Mouse (Mus musculus) T-helper 2 cell (primary cell): ENCODE data around the gene Nop2.

Experiments used
- in situ Hi-C: fragments of 300-600 bp; cut with MboI, MseI; formaldehyde crosslinking; loops from one replicate; pipeline ENCODE4 v1.15.1; 2025; ENCODE audit warnings: high pct_unique_total_duplicates

The Nop2 gene

DNA sequence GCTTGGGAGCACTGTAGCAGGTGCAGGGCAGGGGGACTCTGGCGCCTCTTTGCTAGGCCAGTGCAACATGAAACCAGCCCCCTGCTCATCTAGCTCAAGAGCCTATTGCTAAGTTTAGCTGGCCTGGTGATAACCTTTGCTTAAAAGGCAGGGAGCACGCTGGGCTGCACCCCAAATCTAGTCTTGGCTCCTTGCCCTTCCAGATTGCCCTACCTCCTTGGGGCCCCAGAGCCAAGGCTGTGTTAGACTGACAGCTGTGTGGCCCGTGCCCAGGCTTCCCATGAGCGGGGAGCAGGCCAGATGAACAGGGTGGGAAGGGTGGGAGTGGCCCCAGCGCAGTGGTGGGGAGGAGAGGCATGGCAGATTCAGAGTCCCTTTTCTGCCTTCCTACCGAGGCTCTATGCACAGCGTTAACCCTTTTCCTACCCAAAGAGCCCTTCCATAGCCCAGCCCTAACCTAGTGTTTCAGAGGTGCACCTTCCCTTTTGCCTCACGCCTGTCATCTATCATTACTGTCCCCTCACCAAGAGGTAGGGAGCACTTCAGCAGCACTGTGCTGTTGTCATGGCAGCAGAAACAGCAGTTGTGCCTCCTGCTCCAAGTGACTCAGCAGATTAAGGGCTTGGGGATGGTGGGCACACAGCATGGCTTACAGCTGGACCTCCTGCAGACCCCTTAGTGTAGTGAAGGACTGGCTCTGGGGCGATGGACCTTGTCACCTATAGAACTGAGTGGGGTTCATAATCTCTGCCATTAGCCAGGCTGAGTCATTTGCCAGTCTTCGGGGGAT is 35.3 kb downstream of the Nop2 start:
- in situ Hi-C loops: no loop called here

DNA sequence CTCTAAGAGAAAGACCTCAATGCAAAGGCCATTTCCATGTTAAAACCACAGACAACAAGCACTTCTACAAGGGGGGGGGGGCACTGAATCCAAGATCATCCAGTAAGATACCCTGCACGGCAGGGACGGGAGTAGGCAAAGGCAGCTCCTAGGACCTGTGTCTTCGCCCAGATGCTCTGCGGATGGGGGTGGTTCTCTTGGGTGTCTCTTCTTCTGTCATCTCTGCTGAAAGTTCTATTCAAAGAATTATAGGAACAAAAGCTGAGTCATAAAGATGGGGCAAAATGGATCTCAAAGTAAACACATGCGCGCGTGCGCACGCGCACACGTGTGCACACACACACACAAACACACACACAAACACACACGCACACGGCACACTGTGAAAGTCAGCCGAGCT is 36.4 kb downstream of the Nop2 start:
- in situ Hi-C loops: no loop called here

DNA sequence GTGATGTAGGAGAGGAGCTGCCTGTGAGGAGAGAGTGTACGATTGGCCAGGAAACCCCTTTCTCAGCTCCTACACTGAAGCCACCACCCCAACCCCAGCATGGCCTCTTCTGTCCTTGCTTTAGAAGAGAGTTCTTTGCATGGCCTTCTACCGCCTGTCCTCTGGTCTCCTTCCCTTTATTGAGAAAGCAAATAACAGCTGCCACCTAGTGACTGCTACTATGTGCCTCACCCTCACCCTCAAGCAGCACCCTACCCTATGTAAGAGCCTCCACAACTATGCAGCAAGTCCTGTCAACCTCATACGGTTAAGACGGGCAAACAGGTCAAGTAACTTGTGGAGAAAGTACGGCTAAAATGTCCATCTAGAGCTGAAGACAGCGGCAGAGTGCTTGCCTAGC is 38.5 kb downstream of the Nop2 start:
- in situ Hi-C loops: loop anchor here (5.0 kb wide), 1 partner anchor 48 kb away; no protein-coding TSS in a partner anchor

DNA sequence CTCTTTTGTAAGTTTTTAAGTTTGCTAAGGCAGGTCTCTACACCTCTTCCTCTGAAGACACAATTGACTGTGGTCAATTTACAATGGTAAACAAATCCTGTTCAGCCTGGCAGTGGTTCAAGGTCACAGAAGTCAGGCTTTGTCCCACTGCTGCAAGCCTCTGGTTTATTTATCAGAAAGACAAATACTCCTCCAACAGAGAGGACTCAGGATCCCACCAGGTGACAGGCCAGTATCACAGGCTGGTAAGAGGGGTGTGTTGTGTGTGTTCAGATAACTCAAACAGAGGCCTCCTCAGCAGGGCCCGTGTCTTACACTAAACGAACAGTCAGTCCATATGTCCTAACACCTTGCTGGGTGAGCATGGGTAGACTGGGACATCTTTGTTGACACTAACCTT is 40.8 kb downstream of the Nop2 start:
- in situ Hi-C loops: loop anchor here (5.0 kb wide), 1 partner anchor 50 kb away; no protein-coding TSS in a partner anchor

DNA sequence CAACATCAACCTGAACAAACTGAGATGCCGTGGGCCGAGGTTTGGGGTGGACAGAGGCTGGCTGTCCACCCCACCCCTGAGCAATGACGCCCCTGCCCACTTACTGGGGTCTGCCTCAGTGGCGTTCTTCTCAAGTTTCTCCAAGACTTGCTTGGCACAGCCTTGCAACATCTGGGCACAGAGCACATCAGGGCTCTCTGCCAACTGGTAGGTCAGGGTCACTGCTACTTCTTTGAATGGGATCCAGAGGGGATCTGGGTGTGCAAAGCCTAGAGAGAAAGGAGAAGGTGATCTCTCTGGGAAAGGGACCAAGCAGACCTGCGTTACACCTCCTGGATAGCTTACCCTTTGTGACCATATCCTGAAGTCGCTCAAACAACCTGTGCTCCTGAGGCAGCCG is 41.5 kb downstream of the Nop2 start:
- in situ Hi-C loops: loop anchor here (5.0 kb wide), 1 partner anchor 51 kb away; no protein-coding TSS in a partner anchor

DNA sequence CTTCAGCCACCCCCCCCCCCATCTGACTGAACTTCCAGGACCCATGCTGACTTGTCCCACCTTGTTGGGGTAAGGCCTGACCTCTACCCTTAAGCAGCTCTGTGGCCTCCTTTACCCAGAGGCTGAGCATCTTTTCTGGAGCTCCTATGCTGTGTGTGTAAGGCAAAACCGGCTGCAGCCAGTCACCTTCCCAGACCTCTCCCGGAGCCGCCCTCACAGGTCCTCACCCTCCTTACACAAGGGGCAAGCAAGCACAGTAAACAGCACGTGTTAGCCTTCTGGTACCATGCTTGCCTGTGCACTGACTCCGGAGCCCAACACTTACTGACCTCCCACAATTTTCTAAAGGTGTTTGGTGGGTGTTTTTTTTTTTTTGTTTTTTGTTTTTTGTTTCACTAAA is 43.8 kb downstream of the Nop2 start:
- in situ Hi-C loops: no loop called here

DNA sequence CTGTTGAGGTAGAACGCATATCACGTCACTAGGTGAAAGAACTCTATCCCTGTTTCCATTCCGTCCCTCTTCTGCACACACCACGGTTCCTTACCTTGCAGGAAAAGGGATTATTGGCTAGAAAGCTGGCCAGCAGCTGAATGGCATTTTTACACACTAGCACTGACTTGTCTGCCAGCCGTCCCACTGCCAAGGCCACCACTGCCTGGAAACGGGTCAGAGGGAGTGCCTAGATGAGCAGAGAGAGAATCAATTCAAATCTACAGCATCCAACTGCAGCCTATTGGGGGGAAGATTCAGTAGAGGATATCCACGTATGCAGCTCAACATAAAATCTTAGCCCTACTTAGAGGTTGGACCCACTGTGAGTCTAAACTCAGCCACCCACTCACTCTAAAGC is 47.9 kb downstream of the Nop2 start:
- in situ Hi-C loops: no loop called here

DNA sequence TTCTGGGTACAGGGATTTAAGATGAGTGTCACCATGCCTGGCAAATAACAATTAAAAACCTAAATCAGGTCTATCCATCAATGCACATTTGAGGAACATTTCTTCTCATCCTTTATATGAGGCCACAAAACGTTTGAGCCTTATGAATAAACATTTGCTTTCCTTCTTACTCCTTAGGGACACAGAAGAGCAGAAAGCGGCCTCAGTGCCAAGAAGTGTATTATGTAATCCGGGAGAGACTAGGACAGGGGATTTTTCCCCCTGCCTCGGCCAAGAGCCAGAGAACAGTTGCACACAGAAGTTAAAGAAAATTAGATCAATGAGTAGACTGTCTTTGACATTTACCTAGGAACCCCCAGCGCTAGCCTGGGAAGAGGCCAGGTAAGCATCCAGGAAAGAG is 50.4 kb downstream of the Nop2 start:
- in situ Hi-C loops: no loop called here

DNA sequence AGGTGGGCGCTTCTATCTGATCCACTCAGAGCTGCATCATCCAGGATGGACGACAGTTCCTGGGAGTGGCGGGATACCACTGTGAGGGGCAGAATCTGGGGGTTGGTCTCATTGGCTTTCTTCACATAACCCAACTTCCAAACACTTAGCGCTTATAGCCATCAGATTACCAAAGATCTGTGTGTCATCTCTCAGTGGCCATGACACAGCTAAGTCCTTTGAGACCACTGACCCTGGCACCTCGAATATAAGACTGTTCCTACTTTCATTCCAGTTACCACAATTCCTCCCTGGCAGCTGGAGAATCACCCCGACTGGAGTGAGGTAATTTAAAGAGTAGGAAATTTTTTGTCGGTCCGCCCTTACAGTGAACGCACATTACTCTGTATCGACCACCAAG is 54.5 kb downstream of the Nop2 start:
- in situ Hi-C loops: no loop called here

DNA sequence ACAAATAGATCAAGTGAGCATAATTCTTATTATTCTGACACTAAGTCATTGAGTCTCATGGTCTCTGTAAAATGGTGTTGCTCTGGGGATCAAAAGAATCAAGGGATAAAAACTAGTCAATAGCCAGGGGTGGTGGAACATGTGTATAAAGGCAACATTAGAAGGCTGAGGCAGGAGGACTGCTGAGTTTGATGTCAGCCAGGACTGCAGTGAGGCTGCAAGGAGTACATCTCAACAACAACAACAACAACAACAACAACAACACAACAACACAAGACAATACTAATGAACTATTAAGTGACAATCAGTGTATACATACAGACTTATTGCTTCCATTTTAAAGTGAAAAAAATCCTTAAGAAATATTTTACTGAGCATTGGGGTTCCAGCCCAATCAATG is 59.1 kb downstream of the Nop2 start:
- in situ Hi-C loops: no loop called here

DNA sequence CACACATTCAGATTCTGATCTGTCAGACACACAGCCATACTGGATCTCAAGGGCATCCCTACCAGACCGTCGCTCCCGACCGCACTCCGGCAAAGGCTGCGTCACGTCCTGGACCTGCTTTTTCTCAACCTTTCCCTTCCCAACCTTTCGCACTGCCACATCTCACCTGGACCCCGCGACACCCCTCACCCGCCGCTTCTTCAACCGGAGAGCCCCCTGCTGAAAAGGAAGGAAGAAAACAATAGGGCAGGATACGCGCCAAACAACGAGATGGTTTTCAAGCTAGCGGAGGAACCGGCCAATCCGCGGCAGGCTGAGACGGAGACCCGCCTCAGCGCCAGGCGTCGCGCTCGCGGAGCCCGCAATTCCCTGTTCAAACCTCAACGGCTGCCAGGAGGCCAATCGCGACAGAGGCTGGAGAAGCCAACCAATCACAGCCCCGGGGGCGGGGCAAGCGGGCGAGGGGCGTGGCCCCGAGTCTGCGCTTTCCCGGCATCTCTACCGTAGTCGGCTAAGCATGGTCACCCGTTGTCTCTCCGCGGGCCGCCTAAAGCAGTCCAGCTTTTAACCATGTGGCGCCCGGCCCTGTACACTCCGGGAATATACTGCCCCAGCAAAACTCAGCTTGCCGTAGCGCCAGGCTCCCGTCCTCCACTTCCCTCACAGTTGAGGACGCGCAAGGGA is 59.8 kb downstream of the Nop2 start, which contains the start of the genes Ncapd2 and Mrpl51:
Gene Ncapd2 (minus strand): TSS at position 370 of the 684 bp plus-strand sequence.
Gene Mrpl51 (plus strand): TSS at position 470 of the 684 bp plus-strand sequence.
- in situ Hi-C loops: no loop called here

DNA sequence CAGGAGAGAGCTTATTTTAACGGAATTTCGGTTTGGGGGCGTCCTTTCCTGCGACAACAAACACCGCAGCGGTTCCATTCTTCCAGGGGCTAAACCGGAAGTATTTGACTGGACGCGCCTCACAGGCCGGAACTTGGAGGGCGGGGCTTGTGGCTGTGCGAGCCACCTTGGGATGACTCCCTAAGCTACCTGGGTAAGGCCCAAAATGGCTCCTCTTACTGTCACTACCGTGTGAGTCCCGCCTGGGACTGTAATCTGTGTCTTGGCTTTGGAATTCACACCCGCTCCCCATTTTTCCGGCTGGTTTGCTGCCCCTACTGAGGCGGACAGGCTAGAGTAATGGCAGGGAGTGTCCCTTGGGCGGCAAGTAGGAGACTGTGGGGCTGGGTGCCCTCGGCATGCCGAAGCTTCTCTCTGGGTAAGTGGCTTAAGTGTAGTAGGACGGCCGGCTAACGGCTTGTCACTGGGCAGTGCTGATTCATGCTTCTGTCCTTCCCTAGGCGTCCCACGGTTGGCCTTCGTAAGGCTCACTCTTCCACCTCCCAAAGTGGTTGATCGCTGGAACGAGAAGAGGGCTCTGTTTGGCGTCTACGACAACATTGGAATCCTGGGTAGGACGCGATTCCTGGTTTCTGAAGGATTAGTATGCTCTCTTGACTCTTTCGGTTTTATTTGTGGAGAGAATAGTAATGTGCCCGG is 60.5 kb downstream of the Nop2 start:
- in situ Hi-C loops: no loop called here

DNA sequence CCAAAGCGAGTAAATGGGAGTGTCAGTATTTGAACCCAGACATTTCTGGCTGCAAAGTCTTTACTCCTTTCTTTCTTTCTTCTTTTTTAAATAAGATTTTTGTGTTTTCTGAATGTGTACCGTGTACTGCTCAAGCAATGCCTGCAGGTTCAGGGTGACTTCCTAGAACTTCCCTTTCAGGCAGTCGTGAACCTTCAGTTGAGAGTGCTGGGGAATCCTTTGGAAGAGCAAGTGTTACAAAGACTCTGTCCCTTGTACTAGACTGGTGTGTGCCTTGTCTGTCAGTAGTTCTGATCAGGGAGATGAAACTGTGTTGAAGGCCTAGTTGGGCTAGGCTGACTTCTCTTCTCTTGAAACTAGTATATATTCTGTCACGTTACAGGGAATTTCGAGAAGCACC is 61.1 kb downstream of the Nop2 start:
- in situ Hi-C loops: no loop called here

DNA sequence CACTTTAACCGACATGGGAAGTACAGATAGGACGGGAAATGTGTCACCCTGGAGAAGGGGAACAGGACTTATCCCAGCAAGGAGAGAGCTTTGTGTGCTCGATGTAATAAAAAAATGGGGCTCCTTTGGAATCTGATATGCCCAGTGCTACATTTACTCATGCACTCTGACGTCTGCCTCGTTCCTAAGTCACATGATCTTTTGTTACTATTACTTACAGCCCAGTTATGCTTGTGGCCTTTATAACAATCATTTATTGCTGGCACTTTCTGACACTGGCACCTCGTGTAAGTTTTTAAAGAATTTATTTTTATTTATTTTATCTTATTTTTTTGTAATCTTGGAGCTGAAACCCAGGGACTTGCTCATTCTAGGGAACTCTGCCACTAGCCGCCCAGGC is 61.7 kb downstream of the Nop2 start:
- in situ Hi-C loops: no loop called here
